Mouse (Mus musculus): ENCODE measurements around the gene Paqr5.

GRCm38 (mm10) chr9:61960753-61961152, 65.9 kb downstream of the Paqr5 start:
- no peak for TF ChIP-seq EP300 (IDR thresholded peaks at IDR 0.05; ENCODE audit: low read depth)
- TF ChIP-seq CTCF (IDR thresholded peaks at IDR 0.05; ENCODE audit: low read depth), result no peak

All from liver, embryonic 14.5 days (tissue).